Mouse (Mus musculus) kidney, postnatal 4 days (tissue): ENCODE measurements around the gene Stx12.
"Not testable (repeated sequence)": the region's sequence is repeated elsewhere in the genome, so short reads cannot be mapped to it uniquely, and the experiment has no call there.

Source experiments
- DNase-seq, 2 experiments: peaks; one replicate each; pipeline ENCODE4 v3.0.0; 2021; ENCODE audit warnings: mixed read lengths in 2 of 2

The Stx12 gene

GRCm38 (mm10) chr4:132884064-132884843 lies at the start of gene Stx12:
Gene Stx12, minus strand, starts transcription at chr4:132884509.
- peak; percentile 91 to 95 for DNase-seq

- DNase-seq = no peak
Observed at GRCm38 (mm10) chr4:132932752-132933404, 48.6 kb upstream of the Stx12 start.

- DNase-seq = peak; percentile 59 to 65
Observed at GRCm38 (mm10) chr4:132930784-132931183, 46.5 kb upstream of the Stx12 start.

- DNase-seq = not testable (repeated sequence)
Observed at GRCm38 (mm10) chr4:132926520-132926919, 42.2 kb upstream of the Stx12 start.

DNA sequence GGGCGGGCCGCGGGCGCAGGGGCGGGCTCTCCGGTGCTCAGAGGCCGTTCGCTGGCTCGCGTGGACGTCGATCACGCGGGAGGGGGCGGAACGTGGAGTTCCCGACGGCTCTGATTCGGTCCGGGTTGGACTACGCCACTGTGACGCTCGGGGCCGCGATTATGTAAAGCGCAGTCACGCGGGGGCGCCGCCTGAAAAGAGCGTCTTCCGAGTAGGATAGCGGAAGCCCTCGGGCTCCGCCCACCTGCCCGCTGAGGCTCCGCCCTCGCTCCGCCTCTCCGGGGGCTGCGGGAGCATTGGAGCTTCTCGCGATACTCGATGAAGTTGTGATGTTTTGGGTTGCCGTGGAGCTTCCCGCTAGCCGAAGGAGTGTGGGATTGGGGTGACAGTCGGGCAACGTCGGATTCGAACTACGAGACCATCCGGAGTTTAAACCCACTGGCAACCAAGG lies 38.3 kb upstream of the Stx12 start, which contains the start of gene Fam76a:
Fam76a (minus strand) TSS at position 1 of the 451 bp plus-strand sequence.
- peak; percentile 100 for DNase-seq

GRCm38 (mm10) chr4:132922061-132922530 lies 37.8 kb upstream of the Stx12 start:
- DNase-seq = peak in 1 of 2 experiments; percentile 77

DNA sequence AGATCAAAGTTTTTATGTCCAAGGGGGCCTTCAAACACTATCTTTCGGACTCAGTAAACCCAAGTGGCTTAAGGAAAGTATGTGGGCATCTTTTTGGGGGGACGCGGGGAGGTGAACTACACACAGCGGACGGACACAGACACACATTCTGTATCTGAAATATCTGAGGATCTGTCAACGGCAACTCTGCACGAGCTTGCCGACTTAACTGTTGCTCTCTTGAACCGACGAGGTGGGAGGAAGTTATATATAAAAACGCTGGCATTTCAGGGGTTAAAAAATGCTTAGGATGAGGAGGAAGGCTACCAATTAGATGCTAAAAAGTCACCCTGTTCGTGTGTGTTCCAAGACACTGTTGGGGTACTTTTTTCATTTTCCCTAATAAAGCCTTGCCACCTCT lies 37.2 kb upstream of the Stx12 start:
- no peak for DNase-seq

DNA sequence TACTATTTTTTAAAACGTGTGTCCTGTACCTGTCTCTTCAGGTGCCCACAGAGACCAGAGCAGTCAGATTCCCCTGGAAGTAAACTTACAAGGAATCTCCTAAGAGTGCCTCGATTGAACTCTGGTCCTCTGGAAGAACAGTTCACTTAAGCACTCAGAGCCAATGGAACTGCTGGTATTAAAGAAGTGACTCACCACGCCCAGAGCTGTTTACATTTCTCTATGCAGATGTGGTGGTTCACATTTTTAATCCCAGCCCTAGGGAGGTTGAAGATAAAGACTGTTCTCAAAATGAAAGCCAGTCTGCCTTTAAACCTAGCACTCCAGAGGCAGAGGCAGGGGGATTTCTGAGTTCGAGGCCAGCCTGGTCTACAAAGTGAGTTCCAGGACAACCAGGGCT lies 35.9 kb upstream of the Stx12 start:
- no peak for DNase-seq

GRCm38 (mm10) chr4:132918493-132918892 lies 34.2 kb upstream of the Stx12 start:
- not testable (repeated sequence) for DNase-seq

GRCm38 (mm10) chr4:132912156-132912555 lies 27.8 kb upstream of the Stx12 start:
- no peak for DNase-seq

- peak; percentile 61 to 70 for DNase-seq
Observed at GRCm38 (mm10) chr4:132905843-132906360, 21.6 kb upstream of the Stx12 start.

- peak; percentile 23 to 50 for DNase-seq
Observed at GRCm38 (mm10) chr4:132904765-132905309, 20.5 kb upstream of the Stx12 start.

- DNase-seq = no peak
Observed at GRCm38 (mm10) chr4:132904071-132904470, 19.8 kb upstream of the Stx12 start.

- DNase-seq = no peak
Observed at GRCm38 (mm10) chr4:132898197-132898596, 13.9 kb upstream of the Stx12 start.

GRCm38 (mm10) chr4:132894402-132894801 lies 10.1 kb upstream of the Stx12 start:
- no peak for DNase-seq

DNA sequence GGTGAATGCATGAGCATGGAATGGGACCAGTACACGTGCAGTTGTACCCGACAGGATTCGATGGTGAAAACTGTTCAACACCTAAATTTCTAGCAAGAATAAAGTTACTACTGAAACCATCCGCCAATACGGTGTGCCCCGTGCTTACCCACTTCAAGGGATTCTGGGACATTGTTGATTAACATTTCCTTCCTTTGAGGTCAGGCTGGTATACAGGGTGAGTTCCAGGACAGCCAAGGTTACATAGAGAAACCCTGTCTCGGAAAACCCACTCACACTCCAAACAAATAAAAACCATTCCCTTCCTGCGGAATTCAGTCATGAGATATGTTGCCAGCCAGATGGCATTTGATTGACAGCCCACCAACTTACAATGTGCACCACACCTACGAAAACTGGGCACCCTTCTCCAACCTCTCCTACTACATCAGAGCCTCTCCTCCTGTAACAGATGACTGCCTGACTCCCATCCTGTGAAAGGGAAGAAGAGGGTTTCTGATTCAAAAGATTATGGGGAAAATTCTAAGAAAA lies 600 bp upstream of the Stx12 start:
- DNase-seq = no peak

- no peak for DNase-seq
Observed at GRCm38 (mm10) chr4:132883561-132884063, 697 bp downstream of the Stx12 start.

GRCm38 (mm10) chr4:132874363-132875097 lies 9.8 kb downstream of the Stx12 start:
- no peak for DNase-seq

DNA sequence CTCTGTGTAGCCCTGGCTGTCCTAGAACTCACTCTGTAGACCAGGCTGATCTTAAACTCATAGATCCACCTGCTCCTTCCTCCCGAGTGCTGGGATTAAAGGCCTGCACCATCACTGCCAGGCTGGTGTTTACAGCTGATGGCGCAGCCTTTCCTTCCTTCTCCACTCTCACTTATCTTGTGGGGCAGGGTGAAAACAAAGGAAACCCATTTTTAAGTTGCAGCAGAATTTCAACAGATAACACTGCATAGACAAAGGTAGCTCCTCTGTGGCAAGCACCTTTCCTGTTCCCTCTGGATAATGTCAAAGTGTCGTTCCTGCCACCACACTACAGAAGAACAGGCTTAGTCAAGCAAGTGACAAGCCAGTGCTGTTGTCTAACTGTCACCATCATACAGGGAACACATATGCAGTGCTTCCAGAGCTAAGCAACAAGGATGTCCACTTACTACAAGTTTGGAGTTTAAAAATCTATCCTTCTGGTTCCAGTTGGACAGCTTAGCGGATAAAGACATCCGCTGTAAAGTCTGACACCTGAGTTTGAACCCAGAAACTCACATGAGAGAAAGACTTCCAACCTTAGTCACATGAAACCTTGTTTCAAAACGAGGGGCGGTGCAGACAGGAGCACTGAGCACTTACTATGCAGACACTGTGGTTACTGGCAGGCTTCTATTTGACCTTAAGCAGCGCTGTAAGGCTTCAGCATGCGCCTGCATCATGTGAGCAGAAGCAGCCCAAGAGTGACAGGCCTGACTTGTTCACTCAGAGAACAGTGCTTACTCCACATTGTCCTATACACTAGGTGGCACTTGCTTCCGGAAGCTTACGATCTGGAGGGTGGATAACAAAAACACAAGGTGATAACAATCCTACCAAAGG lies 10.6 kb downstream of the Stx12 start:
- peak in 1 of 2 experiments; percentile 9 for DNase-seq

- DNase-seq = no peak
Observed at GRCm38 (mm10) chr4:132871116-132871515, 13.2 kb downstream of the Stx12 start.

DNA sequence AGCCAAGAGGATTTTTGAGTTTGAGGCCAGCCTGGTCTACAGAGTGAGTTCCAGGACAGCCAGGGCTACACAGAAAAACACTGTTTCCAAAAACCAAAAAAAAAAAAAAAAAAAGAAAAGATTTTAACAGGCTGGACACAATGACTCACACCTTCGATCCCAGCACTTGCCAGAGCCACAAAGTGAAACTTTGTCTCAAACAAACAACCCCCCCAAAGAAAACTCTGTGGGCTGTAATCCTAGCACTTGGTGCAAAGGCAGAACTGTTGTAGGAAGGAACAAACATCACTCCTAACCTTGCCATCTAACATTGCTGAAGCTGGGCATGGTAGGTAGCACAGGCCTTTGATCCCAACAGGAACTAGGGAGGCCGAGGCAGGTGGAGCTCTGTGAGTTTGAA lies 19.5 kb downstream of the Stx12 start:
- no peak for DNase-seq
